Mouse (Mus musculus): ENCODE measurements at regions not wholly inside any gene's neighbourhood (a gene's known extent, or its start where the extent isn't known, plus 50 kb on each side); places are given as distances from the start of the nearest gene placed in this dataset.

- in situ Hi-C loops (cut with MboI; ENCODE audit: unreplicated experiment in 2 of 2), result no loop called here
Observed at GRCm38 (mm10) chr9:24833766-24834165, 59.7 kb upstream of the Tbx20 start.

DNA sequence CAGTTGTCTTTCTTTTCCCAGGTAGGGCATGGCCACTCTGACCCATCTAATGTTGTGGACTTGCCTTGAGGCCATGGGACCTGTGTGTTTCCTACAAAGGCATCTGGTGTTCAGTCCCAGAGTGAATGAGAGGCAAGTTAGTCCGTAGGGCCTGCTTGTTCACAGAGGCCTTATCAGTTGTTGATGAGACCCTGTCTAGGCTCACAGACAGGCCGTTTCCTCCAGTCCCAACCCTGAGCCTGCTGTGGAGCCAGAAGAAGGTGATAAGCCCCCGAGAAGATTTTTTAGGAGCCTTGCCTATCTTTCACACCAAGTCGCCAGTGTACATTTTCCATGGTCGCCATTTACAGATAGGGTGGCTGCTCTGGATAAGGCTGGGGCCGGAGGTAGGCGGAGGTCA is 74.1 kb upstream of the Tbx20 start:
- in situ Hi-C loops (cut with MboI; ENCODE audit: unreplicated experiment in 2 of 2), result no loop called here

GRCm38 (mm10) chr9:24859459-24859858 is 85.4 kb upstream of the Tbx20 start:
- in situ Hi-C loops (cut with MboI; ENCODE audit: unreplicated experiment in 2 of 2), result no loop called here

GRCm38 (mm10) chr9:24866390-24867173 is 92.5 kb upstream of the Tbx20 start:
- in situ Hi-C loops (cut with MboI; ENCODE audit: unreplicated experiment in 2 of 2), result no loop called here

DNA sequence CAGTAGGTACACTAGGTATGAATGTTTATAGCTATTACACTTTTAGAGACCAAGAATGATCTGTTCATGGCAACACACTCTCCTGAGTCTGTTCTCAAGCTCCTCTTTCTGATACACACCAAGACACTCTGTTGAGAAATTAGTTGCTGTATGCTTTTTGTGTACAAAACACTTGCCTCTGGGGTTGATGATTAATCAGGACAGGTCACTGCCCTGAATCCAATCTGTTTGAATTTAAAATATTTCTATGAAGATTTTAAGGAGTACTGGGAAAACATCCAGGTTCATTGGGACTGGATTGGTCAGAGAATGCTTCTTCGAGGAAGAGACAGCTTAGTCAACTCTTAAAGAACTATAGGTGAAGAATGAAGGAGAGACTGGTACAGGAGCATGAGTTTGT is 94.6 kb upstream of the Tbx20 start:
- in situ Hi-C loops (cut with MboI; ENCODE audit: unreplicated experiment in 2 of 2), result no loop called here

- in situ Hi-C loops (cut with MboI; ENCODE audit: unreplicated experiment in 2 of 2), result no loop called here
Observed at GRCm38 (mm10) chr9:24874434-24875143, 100.5 kb upstream of the Tbx20 start.

DNA sequence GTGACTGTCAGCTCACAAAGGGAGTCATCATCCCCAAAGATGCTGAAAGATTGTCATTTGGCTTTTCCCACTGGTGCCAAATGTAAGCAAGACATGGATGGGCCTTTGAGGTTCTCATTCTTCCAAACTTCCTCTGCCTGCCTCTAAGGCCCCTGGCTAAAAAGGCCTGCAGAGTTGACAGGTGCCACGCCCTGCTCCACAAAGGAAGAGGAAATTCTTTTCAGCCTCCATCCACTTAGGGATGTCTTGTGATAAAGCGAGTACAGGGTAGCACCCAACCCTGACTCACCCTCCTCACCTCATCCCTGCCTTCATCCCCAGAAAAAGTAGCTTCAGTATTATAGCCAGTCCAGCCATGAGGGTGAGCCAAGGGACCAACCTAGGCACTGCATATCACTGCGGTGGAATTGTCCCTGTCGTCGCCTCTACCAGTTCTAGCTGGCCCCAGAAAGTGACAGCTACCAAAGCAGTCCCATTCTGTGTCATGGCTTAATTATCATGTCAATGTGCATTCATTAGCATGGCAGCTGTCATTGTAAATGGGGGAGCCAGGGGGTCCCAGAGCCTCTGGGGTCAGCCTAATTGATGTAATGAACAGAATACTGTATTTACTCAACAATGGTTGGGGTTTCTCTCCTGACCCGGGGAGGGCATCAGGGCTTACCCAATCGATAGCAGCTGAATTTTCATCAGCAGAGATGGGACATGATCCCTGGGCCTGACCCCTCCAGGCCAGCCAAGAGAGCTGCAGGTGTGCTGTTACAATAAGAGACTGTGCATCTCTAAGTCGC is 104.5 kb upstream of the Tbx20 start:
- in situ Hi-C loops (cut with MboI; ENCODE audit: unreplicated experiment in 2 of 2), result no loop called here

GRCm38 (mm10) chr9:24879662-24880061 is 105.6 kb upstream of the Tbx20 start:
- in situ Hi-C loops (cut with MboI; ENCODE audit: unreplicated experiment in 2 of 2), result no loop called here

GRCm38 (mm10) chr9:24884011-24884410 is 109.9 kb upstream of the Tbx20 start:
- in situ Hi-C loops (cut with MboI; ENCODE audit: unreplicated experiment in 2 of 2), result no loop called here

DNA sequence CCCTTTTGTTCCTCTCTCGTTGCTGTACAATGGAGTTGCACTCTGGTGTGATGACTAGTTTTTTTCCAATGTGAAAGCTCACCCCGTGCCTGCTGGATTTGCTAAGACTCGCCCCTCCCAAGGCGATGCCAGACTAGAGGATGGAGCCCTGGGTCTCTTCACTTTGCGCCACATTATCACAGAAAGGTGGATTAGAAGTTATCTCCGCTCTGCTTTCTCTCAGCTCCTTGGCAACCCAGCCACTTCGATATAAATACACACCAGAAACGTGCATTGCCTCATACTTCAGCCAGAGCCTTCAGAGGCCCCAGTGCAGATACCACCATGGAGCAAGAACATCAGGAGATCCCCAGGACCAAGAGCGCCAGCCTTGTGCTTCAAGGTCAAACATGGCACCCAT is 114.2 kb upstream of the Tbx20 start:
- in situ Hi-C loops (cut with MboI; ENCODE audit: unreplicated experiment in 2 of 2), result no loop called here

DNA sequence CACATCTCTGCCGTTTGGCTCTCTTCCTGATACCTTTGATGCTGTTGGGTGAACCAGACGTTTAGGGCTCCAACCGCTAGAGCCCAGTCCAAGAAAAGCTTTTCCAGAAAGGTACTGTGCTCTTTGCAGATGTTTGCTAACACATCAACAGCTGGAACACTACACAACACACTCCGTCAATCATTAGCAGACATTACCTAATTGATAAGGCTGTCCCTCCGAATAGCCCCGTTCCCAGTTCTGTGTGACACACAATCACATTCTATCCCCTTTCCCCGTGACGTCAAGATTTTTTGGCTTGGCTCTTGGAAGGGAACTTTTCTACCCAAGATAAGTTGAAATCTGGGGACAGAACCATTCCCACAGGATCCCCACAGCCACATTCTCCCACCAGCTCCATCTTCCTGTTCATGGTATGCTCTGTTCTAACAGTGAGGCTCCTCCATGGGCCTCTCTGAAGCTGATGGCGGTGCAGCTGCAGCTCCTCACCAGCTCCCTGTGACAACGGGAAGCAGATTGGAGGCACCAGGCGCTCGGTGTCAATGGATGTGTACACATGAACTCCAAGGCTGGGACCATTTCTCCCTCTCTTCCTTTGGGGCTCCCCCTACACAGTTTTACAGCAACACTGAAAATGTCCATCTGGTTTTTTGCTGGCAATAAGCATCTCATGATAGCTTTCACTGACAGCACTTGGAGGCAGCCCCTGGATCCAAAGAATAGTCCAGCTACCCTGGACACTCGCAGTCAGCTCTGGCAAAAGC is 122.6 kb upstream of the Tbx20 start:
- in situ Hi-C loops (cut with MboI; ENCODE audit: unreplicated experiment in 2 of 2), result no loop called here

GRCm38 (mm10) chr9:24899206-24899928 is 125.3 kb upstream of the Tbx20 start:
- in situ Hi-C loops (cut with MboI; ENCODE audit: unreplicated experiment in 2 of 2), result no loop called here

DNA sequence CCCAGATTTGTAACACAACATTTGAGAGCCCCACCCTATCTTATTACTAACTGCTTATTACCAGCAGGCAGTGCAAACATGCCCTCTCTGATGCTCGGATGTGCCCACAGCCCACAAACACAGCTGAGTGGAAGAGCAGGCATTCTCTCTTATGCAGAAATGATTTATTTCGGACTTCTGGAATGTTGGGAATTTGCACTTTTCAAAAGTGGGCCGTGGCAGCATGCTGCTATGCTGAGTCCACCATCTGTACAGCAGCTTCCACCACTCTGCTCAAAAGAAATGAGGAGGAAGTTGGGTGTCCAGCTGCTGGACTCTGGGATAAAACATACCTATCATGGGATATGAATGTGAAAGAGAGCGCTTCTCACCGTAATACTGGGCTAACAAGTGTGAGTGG is 129.6 kb upstream of the Tbx20 start:
- in situ Hi-C loops (cut with MboI; ENCODE audit: unreplicated experiment in 2 of 2), result no loop called here

DNA sequence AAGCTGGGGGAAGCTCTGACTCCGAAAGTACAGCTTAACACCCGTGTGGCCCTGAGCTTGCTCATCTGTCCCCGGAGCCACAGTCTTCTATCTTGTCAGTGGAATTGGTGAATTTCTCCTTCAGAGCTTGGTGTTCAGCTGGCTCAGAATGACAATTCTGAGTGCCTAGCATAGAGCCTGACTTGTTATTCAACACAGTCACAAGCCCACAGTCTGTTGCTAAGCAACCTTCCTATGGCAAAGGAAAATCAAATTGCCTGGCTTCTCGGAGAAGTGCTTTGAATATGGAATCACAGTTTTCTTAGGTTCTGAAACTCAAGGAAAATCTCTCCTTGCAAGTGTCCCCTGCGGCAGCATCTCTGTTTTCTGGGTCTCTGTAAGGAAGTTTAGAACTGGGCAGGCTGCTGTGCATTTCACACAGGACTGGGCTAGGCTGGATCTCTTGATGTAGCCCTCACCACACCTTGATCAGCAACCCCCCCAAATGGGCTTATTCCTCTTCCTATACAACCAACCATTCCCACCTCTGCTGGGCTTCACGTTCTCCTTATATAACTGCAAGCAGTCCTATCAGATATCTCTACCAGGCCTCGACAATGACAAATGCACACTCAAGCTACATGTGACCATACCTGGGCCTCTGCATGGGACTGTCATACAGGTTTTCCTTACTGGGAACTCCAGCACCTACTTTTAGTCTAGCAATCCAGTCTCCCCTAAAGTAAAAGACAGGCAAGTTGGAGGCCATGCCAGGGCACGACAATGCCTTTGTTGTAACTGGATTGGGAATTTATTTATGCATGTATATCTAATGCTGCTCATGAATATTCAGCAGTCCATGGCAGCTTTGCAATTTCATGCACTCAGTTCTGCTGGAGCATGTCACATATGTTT is 135.2 kb upstream of the Tbx20 start:
- in situ Hi-C loops (cut with MboI; ENCODE audit: unreplicated experiment in 2 of 2), result no loop called here

- in situ Hi-C loops (cut with MboI; ENCODE audit: unreplicated experiment in 2 of 2), result no loop called here
Observed at GRCm38 (mm10) chr9:24910738-24911137, 136.6 kb upstream of the Tbx20 start.

- in situ Hi-C loops (cut with MboI; ENCODE audit: unreplicated experiment in 2 of 2), result no loop called here
Observed at GRCm38 (mm10) chr9:24920031-24920445, 145.9 kb upstream of the Tbx20 start.

DNA sequence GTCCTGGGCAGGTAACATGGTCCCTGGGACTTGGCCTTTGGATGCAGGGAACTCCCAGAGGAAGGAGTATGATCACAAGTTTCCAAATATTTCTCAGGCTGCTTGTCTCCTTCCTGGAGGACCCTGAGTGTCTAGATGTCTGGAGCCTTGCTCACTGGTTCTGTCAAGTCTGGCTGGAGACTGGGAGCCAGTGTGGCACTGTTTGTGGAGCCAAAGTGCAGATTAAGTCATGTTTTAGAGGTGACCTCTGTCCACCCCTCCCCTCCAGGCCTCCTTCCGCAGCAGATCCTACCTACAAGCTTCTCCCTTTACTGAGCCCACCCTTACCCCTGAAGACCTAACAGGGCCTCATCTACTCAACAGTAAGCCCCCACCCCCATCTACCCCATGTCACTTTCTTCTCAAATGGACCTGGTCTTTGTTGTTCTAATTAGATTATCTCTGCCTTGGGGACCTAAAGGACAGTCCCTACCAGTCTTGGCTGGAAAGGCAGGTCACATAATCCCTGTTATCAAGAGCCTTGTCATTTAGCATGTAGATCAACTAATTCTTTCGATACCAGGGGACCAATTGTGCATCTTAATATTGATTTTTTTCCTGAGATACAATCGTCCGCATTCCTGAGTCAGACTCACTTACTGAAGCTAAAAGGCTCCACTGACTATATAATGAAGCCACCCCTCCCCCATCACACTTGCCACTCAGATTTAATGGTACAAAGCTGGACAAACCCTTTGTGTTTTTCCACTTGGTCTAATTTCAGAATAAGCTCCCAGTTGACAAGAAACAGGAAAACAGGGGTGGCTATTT is 148.2 kb upstream of the Tbx20 start:
- in situ Hi-C loops (cut with MboI; ENCODE audit: unreplicated experiment in 2 of 2), result no loop called here

- in situ Hi-C loops (cut with MboI; ENCODE audit: unreplicated experiment in 2 of 2), result no loop called here
Observed at GRCm38 (mm10) chr9:24923514-24923913, 149.4 kb upstream of the Tbx20 start.

All from v-Abl transformed pro-B cells (cell line).